Mouse (Mus musculus): Measurements from ENCODE around the gene 5330417C22Rik.

The 5330417C22Rik gene

GRCm38 (mm10) chr3:108458866-108459265, 77.5 kb downstream of the 5330417C22Rik start:
- DNase-seq (ENCODE audit: low spot score) = peak; percentile 25

GRCm38 (mm10) chr3:108458380-108458779, 78.0 kb downstream of the 5330417C22Rik start:
- DNase-seq (ENCODE audit: low spot score) = no peak

- no peak for DNase-seq (ENCODE audit: low spot score)
These were observed 82.2 kb downstream of the 5330417C22Rik start for GRCm38 (mm10) chr3:108454172-108454571.

DNA sequence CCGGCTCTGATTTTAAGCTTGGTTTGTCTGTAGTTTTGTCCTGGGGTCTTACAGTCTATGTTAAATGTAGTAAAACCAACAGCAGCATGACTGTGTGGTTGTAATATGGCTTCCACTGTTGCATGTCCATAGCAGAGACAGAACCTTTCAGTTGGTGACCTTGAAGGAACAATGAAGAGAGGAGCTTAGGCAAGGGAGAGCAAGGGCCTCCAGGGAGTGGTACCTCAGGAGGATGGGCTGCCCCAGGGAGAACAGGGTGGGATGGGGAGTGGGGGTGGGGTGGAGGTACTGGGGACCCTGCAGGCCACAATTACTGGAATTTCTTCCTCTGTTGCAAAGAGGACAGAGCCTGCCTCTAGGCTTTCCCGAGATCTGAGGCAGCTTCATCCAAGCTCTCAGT, 84.4 kb downstream of the 5330417C22Rik start:
- no peak for DNase-seq (ENCODE audit: low spot score)

- no peak for DNase-seq (ENCODE audit: low spot score)
These were observed 91.0 kb downstream of the 5330417C22Rik start for GRCm38 (mm10) chr3:108445366-108445705.

DNA sequence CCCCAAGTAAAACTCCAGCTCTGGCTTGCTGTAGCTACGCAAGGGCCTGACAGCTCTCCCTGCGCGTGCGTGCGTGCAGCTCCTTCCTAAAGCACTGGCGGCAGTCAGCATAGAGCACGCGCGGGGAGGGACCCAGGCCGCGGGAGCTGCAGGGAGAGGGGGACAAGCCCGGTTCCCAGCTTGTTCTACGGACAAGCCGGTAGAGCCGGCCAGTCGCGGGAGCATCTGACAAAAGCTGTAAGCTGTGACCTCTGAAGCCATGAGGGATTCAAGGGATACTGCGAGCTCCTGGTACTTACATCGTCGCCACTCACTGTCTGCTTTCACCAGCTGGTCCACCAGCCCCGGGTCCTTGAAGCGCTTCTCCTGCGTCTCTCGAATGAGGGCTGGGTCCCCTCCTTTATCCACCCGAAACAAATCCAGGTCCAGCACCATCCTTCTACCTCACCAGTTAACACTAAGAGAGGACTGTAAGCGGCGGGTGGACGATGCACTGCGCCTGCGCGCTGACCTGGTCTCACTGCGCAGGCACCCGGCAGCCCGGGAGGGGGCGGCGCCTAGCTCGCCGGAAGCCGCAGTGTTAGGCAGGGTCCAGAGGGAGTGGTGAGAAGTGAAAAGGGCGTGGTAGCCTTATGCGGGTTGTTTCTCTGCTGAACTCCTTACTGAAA, 91.5 kb downstream of the 5330417C22Rik start, which contains the start of gene Sars:
Gene Sars, minus strand, starts transcription at position 512 of the 668 bp plus-strand sequence.
- DNase-seq (ENCODE audit: low spot score) = peak; percentile 89

GRCm38 (mm10) chr3:108444029-108444428, 92.3 kb downstream of the 5330417C22Rik start:
- DNase-seq (ENCODE audit: low spot score) = no peak

DNA sequence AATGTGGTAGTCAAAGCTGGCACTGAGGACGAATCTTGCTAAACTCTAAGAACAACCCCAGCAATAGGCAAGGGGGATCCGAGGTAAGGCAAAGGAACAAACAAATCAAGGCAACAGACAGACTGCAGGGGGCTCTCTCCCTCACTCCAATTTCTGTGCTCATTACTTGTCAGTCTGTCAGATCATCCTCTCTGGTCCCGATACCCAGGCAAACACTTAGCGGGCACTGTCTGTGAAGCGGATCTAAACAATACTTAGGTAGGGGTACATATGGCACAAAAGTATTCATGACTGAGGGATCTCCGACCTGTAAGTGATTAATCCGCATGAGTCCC, 100.0 kb downstream of the 5330417C22Rik start:
- DNase-seq (ENCODE audit: low spot score) = no peak

GRCm38 (mm10) chr3:108435701-108436379, 100.5 kb downstream of the 5330417C22Rik start:
- no peak for DNase-seq (ENCODE audit: low spot score)

DNA sequence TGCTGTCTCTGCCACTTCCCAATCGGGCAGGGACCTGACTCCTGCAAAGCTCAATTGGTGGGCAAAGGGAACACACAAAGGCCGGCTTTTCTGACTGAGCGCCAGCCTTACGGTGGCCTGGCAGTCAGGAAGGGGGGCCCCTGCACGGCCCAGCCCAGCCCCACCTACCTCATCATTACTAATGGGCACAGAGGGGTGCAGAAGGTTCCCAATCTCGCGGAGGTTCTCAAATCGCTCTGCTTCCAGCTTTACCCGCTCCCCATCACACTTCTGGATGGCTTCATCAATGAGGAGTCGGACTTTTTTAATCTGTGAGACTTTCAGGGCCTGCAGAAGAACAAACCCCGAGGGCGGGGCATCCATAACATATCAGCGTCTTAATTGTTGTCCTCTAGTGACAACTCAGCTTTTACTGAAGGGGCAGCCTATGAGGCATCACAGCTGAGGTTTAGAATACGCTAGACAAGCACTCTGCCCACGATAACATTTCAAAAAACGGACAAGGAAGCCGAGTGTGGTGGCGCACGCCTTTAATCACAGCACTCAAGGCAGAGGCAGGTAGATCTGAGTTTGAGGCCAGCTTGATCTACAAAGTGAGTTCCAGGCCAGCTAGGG, 102.3 kb downstream of the 5330417C22Rik start:
- no peak for DNase-seq (ENCODE audit: low spot score)

GRCm38 (mm10) chr3:108433188-108433880, 103.0 kb downstream of the 5330417C22Rik start:
- no peak for DNase-seq (ENCODE audit: low spot score)

GRCm38 (mm10) chr3:108432542-108433187, 103.7 kb downstream of the 5330417C22Rik start:
- DNase-seq (ENCODE audit: low spot score) = no peak

- no peak for DNase-seq (ENCODE audit: low spot score)
These were observed 110.7 kb downstream of the 5330417C22Rik start for GRCm38 (mm10) chr3:108425624-108426018.

DNA sequence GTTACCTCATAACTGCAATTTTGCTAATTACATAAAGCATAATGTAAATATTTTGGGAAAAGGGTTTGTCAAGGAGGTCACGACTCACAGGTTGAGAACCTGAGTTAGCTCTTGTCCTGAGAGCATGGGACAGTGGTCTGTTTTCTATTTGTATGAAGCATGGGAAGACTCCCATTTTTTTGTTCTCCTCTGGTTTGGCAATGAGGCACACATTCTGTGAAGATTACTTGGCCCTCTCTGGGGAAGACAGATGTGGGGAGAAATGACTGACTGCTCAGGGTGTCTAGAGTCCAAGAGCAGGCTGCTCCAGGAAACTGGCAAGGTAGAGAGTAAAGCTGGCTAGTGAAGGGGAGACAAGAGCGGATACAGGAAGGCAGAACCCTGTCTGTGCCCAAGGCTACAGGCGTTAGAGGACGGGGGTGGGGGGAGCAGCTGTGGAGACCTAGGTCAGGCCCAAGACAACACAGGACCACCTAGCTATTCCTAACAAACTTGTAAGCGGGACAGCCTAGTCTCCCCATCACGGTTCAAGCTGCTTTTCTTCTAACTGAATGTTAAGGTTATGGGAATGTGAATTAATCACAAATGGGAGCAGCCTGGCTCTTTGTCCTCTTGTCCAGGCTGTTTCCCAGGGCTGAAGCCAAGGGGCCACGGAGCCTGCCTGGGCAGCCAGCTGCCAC, 111.3 kb downstream of the 5330417C22Rik start:
- no peak for DNase-seq (ENCODE audit: low spot score)

DNA sequence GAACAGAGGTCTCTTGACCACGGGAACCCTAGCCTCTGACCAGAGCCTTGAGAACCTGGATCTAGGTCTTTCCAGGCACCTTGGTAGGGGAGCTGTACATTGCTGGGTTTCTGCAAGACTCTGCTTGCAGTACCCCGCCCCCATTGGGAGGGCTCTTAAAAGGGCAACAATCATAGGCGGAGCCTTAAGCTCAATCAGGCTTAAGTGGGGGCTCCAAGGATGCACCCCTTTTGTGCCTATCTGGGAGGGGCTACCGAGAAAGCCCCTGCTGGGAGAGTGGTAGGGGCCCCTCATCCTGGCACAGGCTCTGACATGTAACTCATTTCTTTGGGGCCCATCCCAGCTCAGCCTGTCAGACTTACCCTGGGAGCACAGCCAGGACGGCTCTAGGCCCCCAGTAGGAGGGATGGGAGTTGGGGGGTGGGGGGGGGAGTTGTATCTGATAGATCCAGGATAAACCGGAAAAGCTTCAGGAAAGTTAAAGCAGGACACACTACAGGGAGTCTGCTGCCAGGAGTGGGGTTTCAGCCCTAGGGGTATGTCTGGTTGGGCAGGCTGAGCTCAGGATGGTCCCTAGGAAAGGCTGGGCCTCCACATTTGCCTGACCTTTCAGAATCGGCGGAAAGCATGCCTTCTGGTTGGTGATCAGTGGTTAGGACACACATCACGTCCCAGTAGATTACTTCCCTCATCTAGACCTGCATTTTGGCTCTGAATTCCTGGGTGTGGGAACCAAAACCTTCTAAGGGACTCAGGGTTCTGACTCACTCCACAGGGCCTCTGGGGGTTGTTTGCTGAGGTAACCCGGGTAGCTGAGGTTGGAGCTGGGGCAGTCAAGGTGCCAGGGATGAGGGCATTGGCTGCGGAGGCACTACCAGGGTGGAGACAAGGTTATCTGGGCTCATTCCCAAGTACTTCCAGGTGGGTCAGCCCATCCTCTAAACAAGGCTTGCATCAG, 112.2 kb downstream of the 5330417C22Rik start:
- DNase-seq (ENCODE audit: low spot score) = peak; percentile 31

- no peak for DNase-seq (ENCODE audit: low spot score)
These were observed 113.3 kb downstream of the 5330417C22Rik start for GRCm38 (mm10) chr3:108423006-108423405.

GRCm38 (mm10) chr3:108415831-108416223, 120.5 kb downstream of the 5330417C22Rik start:
- peak; percentile 79 for DNase-seq (ENCODE audit: low spot score)

DNA sequence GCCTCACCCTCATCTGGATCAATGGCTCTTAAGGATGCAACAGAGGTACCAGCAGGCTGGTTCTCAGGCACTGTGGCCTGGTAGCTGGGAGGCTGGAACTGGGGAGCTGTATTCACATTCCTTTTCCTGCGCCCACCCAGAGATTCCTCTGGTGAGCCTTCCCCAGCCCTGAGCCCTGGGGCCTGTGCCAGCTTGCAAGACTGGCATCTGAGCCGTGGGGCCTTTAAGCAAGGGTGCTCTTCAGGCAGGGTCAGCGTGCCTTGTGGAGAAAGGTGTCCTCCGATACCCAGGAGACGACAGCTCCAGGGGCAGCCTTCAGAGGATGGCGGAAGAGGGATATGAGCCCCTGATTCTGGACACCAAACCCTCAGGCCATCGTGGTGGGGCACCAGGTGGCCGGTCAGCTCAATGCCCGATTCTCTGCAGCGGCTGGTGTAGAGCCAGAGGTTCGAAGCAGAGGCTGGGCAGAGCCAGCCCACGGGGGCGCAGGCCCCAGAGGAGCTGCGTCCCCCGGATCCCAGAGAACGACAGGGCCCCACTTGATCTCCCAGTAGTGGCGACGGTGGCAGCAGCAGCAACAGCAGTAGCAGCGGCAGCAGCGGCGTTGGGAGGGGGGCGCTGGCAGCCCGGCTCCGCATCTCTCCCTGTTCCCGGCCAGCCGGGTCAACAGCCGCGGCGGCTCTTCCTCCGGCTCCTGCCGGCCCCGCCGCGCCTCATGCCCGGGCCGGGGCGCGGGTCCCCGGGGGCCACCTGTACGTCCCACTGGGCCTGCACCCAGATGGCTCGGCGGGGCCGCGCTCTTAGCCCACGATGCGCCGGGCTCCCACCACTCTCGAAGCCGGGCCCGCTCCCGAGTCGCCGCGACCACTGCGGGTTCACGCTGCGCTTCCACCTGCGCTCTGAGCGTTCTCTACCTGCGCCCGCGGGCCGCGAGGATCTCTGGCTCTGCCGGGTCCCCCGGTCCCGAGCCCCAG, 121.2 kb downstream of the 5330417C22Rik start, which contains the start of gene Celsr2:
Gene Celsr2, minus strand, starts transcription at position 696 of the 974 bp plus-strand sequence.
- peak; percentile 50 for DNase-seq (ENCODE audit: low spot score)

Data from ovary, postnatal 36 days (tissue).